Mouse (Mus musculus) left cerebral cortex, postnatal 25 days (tissue): ENCODE measurements around the gene Ctdnep1. TPM values are rescaled to one million over a fixed set of nuclear protein-coding genes. Genes with fewer than 3 reads are reported as not detected.
A peak's percentile ranks its signal among the peaks of the same experiment; 100 is the strongest.

Experiments
- DNase-seq, 2 experiments: peaks; one replicate each; pipeline ENCODE4 v3.0.0; 2022; ENCODE audit warnings: low spot score in 2 of 2, mixed read lengths in 1 of 2
- intact Hi-C: fragments of 180-260 bp; cut with DNase I; formaldehyde crosslinking; loops from one replicate; pipeline ENCODE4 v1.15.1; 2025
- total RNA-seq, 2 experiments: library from RNA; stranded (reverse); gene quantifications; 2 replicates each; pipeline ENCODE4 v1.2.3; 2021

The Ctdnep1 gene
- total RNA-seq, 2 experiments from 2014 or later = 117 to 129 TPM

- DNase-seq = no peak
- intact Hi-C loops = loop anchor here (1.0 to 5.0 kb wide), 3 partner anchors 10 to 58 kb away; partner anchors contain the start of genes Eif5a and Ybx2
Measured at GRCm38 (mm10) chr11:69979827-69980195, 1.1 kb upstream of the Ctdnep1 start.

- peak; percentile 98 to 99 for DNase-seq
- intact Hi-C loops = loop anchor here (1.0 to 5.0 kb wide), 3 partner anchors 10 to 58 kb away; partner anchors contain the start of genes Eif5a and Ybx2
Measured at GRCm38 (mm10) chr11:69980196-69981140, 488 bp upstream of the Ctdnep1 start.

DNA sequence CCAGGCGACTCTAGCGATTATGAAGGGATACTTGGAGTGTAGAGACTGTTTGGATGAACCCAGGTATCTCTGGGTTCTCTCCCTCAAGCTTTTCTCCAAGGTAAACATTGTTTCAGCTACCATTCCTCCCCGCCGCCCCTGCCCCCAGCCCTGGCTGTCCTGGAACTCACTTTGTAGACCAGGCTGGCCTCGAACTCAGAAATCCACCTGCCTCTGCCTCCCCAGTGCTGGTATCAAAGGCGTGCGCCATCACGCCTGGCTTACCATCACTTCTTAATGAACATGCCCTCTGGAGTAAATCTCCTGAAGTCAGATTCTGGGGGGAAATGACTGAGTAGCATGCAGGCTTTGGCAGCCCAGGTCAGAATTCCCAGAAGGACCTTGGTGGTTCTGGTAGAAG, 1.3 kb downstream of the Ctdnep1 start, which contains the start of gene Elp5:
Elp5 (minus strand) TSS at position 293 of the 400 bp plus-strand sequence.
- no peak for DNase-seq
- intact Hi-C loops = loop anchor here (5.0 kb wide), 1 partner anchor 60 kb away; the partner anchor contains the start of gene Eif5a

GRCm38 (mm10) chr11:69982877-69983276, 1.9 kb downstream of the Ctdnep1 start:
- intact Hi-C loops = loop anchor here (5.0 kb wide), 1 partner anchor 61 kb away; the partner anchor contains the start of gene Eif5a
- DNase-seq = no peak

- intact Hi-C loops = loop anchor here (5.0 kb wide), 1 partner anchor 61 kb away; the partner anchor contains the start of gene Eif5a
- DNase-seq = no peak
Measured at GRCm38 (mm10) chr11:69983377-69983776, 2.4 kb downstream of the Ctdnep1 start.

GRCm38 (mm10) chr11:69984431-69984830, 3.5 kb downstream of the Ctdnep1 start:
- no peak for DNase-seq
- intact Hi-C loops = loop anchor here (5.0 kb wide), 1 partner anchor 62 kb away; the partner anchor contains the start of gene Eif5a

DNA sequence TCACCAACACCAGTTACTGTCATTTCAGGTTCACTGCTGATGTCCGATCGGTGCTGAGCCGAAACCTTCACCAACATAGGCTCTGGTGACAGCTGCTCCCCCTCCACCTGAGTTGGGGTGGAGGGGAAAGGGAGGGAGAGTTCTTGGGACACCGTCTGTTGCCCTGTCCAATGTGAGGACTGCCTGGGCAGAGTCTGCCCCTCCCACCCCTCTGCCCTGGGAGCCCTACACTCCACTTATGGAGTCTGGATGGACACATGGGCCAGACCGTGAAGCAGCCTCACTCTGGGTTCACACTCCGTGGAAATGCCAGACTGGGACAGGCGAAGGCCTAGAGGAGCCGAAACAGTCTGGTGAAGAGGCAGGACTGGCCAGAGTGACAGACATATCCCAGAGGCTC, 9.0 kb downstream of the Ctdnep1 start:
- DNase-seq = no peak
- intact Hi-C loops = loop anchor here (1.0 kb wide), 1 partner anchor 10 kb away; no protein-coding TSS in a partner anchor

GRCm38 (mm10) chr11:69990850-69991691, 10.1 kb downstream of the Ctdnep1 start, which contains the start of gene Gabarap:
Gabarap (plus strand) TSS chr11:69991143.
- peak; percentile 95 to 97 for DNase-seq
- intact Hi-C loops = loop anchor here (1.0 kb wide), 1 partner anchor 11 kb away; no protein-coding TSS in a partner anchor

DNA sequence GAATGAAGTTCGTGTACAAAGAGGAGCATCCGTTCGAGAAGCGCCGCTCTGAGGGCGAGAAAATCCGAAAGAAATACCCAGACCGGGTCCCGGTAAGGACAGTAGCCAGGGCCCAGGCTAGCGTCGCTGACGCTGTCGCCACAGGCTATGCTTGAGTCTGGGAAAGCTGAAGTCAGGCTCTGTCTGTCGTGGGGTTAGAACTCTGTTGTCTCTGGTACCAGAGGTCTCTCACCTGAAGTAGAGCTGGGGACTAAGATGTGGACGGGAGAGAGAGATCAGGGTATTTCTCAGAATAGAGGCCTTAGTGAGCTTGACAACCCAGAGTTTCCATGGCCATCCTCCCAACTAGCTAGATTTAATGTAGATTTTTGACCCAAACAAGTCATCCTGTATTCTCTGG, 10.8 kb downstream of the Ctdnep1 start:
- intact Hi-C loops = no loop called here
- no peak for DNase-seq

DNA sequence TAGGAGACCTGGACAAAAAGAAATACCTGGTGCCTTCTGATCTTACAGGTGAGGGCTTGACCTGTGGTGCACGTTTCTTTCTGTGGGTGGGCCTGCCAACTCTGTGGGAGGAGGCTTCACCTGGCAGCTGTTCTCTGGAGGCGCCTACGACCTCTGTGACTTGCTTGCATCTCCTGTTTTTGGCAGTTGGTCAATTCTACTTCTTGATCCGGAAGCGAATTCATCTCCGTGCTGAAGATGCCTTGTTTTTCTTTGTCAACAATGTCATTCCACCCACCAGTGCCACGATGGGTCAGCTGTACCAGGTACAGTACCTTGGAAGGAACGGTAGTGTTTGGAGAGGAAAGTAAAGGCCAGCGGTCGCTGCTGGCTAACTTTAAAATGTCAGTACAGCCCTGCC, 11.4 kb downstream of the Ctdnep1 start:
- intact Hi-C loops = no loop called here
- no peak for DNase-seq

DNA sequence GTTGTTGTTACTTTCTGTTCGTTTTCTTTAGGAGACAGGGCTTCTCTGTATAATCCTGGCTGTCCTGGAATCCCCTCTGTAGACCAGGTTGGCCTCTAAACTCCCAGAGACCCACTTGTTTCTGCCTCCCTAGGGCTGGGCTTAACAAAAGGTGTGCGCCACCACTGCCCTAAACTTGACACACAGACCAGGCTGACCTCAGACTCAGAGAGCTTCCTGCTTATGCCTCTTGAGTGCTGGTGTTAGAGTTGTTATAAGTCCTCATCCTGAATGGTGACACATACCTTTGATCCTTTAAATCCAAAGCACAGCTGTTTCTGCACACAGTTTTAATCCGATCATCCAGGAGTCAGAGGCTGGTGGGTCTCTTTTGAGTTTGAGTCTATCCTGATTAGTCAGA, 12.0 kb downstream of the Ctdnep1 start:
- intact Hi-C loops = no loop called here
- DNase-seq = no peak

GRCm38 (mm10) chr11:69994401-69995090, 13.6 kb downstream of the Ctdnep1 start:
- no peak for DNase-seq
- intact Hi-C loops = no loop called here

DNA sequence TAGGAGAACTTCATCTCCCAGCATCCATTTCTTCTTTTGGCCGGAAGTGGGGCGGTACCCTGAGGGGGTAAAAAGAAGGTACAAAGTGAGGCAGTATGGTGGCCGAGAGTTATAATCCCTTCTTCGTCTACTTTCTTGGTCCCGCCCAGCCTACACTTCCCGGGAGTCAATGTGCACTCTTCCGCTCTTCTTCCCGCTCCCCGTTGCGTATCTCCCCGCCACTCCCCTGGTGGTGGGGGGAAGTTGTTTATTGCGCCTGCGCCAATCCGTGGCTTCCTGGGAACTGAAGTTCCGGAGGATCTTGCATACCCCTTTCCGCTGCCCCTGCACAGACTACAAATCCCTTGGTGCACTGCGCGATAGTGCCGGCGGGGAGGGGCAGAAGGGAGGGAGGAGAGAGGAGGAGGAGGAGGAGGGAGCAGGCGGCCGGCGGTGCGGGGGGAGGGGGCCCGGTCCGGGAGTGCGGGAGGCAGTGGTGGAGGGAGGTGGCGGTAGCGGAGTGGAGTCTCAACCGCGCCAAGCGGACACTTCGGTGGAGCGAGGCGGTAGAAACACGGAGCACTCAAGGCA, 14.5 kb downstream of the Ctdnep1 start, which contains the start of gene Phf23:
Phf23 (plus strand) TSS at position 387 of the 570 bp plus-strand sequence.
- intact Hi-C loops = no loop called here
- DNase-seq = peak; percentile 95 to 100

DNA sequence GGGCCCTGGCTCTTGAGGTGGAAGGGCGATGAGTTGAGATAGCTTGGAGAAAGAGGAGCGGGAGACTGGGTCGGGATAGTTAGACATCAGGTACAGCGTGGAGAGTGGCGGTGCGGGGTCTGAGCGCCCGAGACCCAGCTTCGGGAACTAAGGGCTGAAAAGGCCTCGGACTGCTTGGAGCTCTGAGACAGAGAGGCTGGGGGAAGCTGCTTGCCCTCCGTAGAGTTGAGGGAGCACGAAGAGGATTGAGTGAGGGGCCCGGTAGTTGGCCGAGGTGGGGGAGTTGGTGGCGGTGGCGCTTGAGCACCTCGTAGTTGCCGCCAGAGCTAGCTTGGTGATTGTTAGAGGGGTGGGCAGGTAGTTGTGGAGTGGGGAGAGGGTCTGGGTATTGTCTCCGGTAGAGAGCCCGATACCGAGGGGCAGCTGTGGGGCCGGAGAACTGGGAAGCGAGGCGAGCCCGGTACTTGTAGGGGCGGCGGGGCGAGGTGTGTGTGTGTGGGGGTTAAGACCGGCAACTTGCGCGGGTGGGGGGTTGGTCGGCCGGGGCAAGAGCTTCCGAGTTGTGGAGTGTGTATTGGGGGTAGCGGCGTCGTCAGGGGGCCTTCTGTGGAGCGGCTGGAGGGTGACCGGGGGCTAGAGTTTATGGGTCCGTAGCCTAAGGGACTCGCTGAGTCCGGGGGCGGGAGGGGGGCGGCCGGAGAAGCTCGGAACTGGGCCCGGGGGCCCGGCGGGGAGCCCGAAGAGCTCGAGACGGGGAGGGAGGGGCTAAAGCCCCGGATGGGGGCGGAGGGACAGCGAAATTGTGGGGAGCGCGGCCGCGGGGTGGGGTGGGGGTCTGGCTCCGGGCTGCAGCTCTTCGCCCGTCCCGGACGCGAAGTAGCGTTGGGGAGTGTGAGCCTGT, 15.5 kb downstream of the Ctdnep1 start:
- intact Hi-C loops = no loop called here
- DNase-seq = no peak

DNA sequence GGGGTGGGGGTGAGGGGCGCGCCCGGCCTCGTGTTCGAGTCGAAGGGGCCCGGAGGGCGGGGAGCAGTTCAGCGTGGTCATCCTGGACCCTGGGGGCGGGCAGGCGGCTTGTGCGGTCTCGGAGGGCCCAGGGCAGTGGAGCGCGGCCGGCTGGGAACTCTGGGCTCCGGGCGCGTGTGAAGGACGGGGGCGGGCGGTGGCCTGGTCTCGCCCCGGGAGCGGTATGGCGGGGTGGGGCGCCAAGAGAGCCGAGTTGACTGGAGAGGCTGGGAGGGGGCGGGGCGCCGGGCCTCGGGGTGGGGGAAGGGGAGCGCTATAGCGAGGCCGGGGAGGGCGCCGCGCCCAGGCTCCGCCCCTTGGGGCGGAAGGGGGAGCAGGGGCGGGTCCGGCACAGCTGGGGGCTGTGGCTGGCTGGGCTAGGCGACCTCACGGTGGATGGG, 16.1 kb downstream of the Ctdnep1 start:
- intact Hi-C loops = no loop called here
- peak; percentile 68 to 71 for DNase-seq

DNA sequence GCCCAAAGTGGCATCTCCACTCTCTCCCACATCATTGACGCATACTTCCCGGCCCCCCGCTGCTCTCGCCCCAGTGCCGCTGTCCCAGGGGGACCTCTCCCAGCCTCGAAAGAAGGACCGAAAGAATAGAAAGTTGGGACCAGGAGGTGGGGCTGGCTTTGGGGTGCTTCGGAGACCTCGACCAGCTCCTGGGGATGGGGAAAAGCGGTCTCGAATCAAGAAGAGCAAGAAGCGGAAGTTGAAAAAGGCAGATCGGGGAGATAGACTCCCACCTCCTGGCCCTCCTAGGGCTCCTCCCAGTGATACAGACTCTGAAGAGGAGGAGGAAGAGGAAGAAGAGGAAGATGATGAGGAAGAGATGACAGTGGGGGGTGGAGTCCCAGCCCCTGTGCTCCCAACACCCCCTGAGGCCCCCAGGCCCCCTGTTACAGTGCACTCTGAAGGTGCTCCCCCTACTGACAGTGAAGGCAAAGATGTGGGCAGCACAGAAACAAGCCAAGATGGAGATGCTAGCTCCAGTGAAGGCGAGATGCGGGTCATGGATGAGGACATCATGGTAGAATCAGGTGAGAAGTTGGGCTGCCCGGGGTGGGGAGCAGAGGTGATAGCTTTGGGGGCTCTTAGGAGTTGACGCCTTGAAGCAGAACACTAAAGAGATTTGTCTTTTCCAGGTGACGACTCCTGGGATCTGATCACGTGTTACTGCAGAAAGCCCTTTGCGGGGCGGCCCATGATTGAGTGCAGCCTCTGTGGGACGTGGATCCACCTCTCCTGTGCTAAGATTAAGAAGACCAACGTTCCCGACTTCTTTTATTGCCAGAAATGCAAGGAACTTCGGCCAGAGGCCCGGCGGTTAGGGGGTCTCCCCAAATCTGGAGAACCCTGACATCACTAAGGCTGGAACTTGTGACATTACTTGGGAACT, 17.9 kb downstream of the Ctdnep1 start:
- intact Hi-C loops = no loop called here
- DNase-seq = no peak
